Mouse (Mus musculus) erythroblast, embryonic 14.5 days (primary cell): ENCODE data around the gene Wdr83os. TPM values are rescaled to one million over a fixed set of nuclear protein-coding genes. Genes with fewer than 3 reads are reported as not detected.

ENCODE experiments used
- H3K27me3 ChIP-seq: 2 replicates; pipeline ENCODE4 v1.6.1; 2012; ENCODE audit warnings: inconsistent platforms; ENCODE audit not compliant: control insufficient read depth
- H3K36me3 ChIP-seq: 2 replicates; pipeline ENCODE4 v1.6.1; 2012; ENCODE audit warnings: mild to moderate bottlenecking, inconsistent platforms; ENCODE audit not compliant: control insufficient read depth
- H3K4me1 ChIP-seq: 2 replicates; pipeline ENCODE4 v1.6.1; 2012; ENCODE audit warnings: inconsistent platforms; ENCODE audit not compliant: control insufficient read depth
- H3K4me3 ChIP-seq: replicated peaks from 2 replicates; pipeline ENCODE3; 2012; ENCODE audit warnings: moderate library complexity, mild to moderate bottlenecking, inconsistent platforms
- H3K9me3 ChIP-seq: 2 replicates; pipeline ENCODE4 v1.6.1; 2012; ENCODE audit warnings: low read length, inconsistent platforms, mixed read lengths; ENCODE audit not compliant: control insufficient read depth
- GATA1 ChIP-seq: IDR thresholded peaks from 2 replicates; pipeline ENCODE4 v1.6.1; 2012; ENCODE audit warnings: low read length, inconsistent platforms, mixed read lengths
- TAL1 ChIP-seq: IDR thresholded peaks from 3 replicates; pipeline ENCODE4 v1.6.1; 2012; ENCODE audit warnings: low read length, inconsistent platforms, mixed read lengths
- polyA plus RNA-seq: library from polyadenylated mRNA; stranded (reverse); fragments of >175 nt; gene quantifications from 2 replicates; pipeline ENCODE4 v1.2.3, GENCODE M21; 2012

Wdr83os gene
- polyA plus RNA-seq, 1 experiment, result 0.28 TPM

DNA sequence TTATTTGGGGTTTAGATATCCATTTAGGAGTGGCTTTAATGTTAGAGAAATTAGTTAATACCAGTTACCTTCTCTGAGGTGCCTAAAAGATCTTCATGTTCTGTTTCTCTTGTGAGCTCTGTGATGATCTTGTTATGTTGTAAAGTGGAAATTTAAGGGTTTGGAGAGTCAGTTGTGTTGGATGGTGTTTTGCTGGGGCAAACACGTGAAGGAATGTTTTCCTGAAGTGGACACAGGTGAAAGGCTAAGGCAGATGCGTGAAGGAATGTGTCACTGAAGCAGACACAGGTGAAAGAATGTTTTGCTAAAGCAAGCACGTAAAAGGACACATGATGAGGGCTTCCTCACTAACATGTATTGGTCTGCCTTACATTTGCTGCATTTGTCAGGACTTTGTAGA lies 42.5 kb downstream of the Wdr83os start, which contains the start of gene Zfp791:
TSS of gene Zfp791 (minus strand) at position 101 of the 400 bp plus-strand sequence.
- Histone ChIP-seq H3K4me3 (no peak within 1 kb of the TSS), H3K4me1 (peaks cover 3% of the 10 kb centered on the region; the same call in 1 of the 2 replicates), H3K36me3 (no peaks in the 10 kb centered on the region), H3K9me3 (no peaks in the 10 kb centered on the region), H3K27me3 (peaks cover 14% of the 10 kb centered on the region)
- TF ChIP-seq GATA1, result no peak
- TF ChIP-seq TAL1, result no peak

DNA sequence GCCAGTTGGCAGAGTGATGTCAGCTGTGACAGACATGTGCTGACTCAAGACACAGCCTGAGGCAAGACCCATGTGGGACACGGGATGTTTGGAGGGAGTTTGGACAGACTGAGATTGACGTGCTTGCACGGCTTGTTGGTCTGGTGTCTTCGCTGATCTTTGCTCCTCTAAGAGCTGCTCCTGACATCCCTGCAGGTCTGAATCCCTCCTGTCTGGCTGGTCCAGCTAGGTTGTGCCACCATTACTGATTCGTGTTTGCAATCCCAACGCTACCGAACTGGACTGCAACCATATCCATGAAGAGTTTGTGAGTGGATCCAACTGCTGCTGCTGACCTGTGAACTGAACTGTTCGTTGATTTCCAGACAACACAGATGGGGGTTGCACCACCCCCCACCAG lies 43.2 kb downstream of the Wdr83os start:
- Histone ChIP-seq H3K4me3 (no peak overlapping the region), H3K4me1 (peaks cover 3% of the 10 kb centered on the region; the same call in 1 of the 2 replicates), H3K27me3 (peaks cover 14% of the 10 kb centered on the region), H3K36me3 (no peaks in the 10 kb centered on the region), H3K9me3 (no peaks in the 10 kb centered on the region)
- TF ChIP-seq TAL1 (no peak), GATA1 (no peak)

Other genes starting within 250 kb of the Wdr83os start
- gene Gadd45gip1, start 249.2 kb upstream of the Wdr83os start, polyA plus RNA-seq, result 10.3 and 11.6 TPM in 2 replicates
- gene Rad23a, start 240.1 kb upstream of the Wdr83os start, polyA plus RNA-seq, result 740 and 808 TPM in 2 replicates
- 29.4 and 30.9 TPM in 2 replicates for gene Calr, start 233.8 kb upstream of the Wdr83os start, polyA plus RNA-seq
- gene Farsa, start 223.8 kb upstream of the Wdr83os start, polyA plus RNA-seq, result 9.0 and 9.3 TPM in 2 replicates
- 15.0 TPM in 2 replicates for gene Syce2, start 208.6 kb upstream of the Wdr83os start, polyA plus RNA-seq
- 15.0 and 18.3 TPM in 2 replicates for gene Gcdh, start 186.8 kb upstream of the Wdr83os start, polyA plus RNA-seq
- gene Klf1, start 178.8 kb upstream of the Wdr83os start, polyA plus RNA-seq, result 358 and 362 TPM in 2 replicates
- 4.8 and 7.7 TPM in 2 replicates for gene Dnase2a, start 172.2 kb upstream of the Wdr83os start, polyA plus RNA-seq
- gene Mast1, start 143.4 kb upstream of the Wdr83os start, polyA plus RNA-seq, result 0.01 and 0.08 TPM in 2 replicates
- not detected in 2 replicates for gene Rtbdn, start 133.7 kb upstream of the Wdr83os start, polyA plus RNA-seq
- not detected in 2 replicates for gene Gm49661, start 111.3 kb upstream of the Wdr83os start, polyA plus RNA-seq
- gene Prdx2, start 111.2 kb upstream of the Wdr83os start, polyA plus RNA-seq, result 111 and 222 TPM in 2 replicates
- gene Rnaseh2a, start 111.0 kb upstream of the Wdr83os start, polyA plus RNA-seq, result 162 and 179 TPM in 2 replicates
- gene Junb, start 102.0 kb upstream of the Wdr83os start, polyA plus RNA-seq, result 9.6 and 10.3 TPM in 2 replicates
- 0.46 and 0.58 TPM in 2 replicates for gene Hook2, start 90.1 kb upstream of the Wdr83os start, polyA plus RNA-seq
- not detected in 2 replicates for gene Best2, start 66.2 kb upstream of the Wdr83os start, polyA plus RNA-seq
- 18.6 and 31.0 TPM in 2 replicates for gene Asna1, start 55.5 kb upstream of the Wdr83os start, polyA plus RNA-seq
- gene Trir, start 53.9 kb upstream of the Wdr83os start, polyA plus RNA-seq, result 77.0 and 92.3 TPM in 2 replicates
- gene Tnpo2, start 43.8 kb upstream of the Wdr83os start, polyA plus RNA-seq, result 1.7 and 1.8 TPM in 2 replicates
- gene Fbxw9, start 20.7 kb upstream of the Wdr83os start, polyA plus RNA-seq, result 0.54 and 0.63 TPM in 2 replicates
- gene Gm5741, start 12.8 kb upstream of the Wdr83os start, polyA plus RNA-seq, result 0.37 TPM in 1 of 2 replicates, not detected in the other
- 2.0 and 2.1 TPM in 2 replicates for gene Dhps, start 9.0 kb upstream of the Wdr83os start, polyA plus RNA-seq
- gene Wdr83, start 566 bp downstream of the Wdr83os start, polyA plus RNA-seq, result 2.7 and 4.7 TPM in 2 replicates
- 0.13 and 0.27 TPM in 2 replicates for gene Man2b1, start 2.5 kb downstream of the Wdr83os start, polyA plus RNA-seq
- 0.01 TPM in 1 of 2 replicates, not detected in the other for gene Zfp791, start 42.4 kb downstream of the Wdr83os start, polyA plus RNA-seq
- not detected in 2 replicates for gene Cks1brt, start 71.2 kb downstream of the Wdr83os start, polyA plus RNA-seq
- gene Olfr371, start 145.2 kb downstream of the Wdr83os start, polyA plus RNA-seq, result not detected in 2 replicates
- 0.90 and 2.3 TPM in 2 replicates for gene Orc6, start 218.9 kb downstream of the Wdr83os start, polyA plus RNA-seq
- 0.55 and 0.61 TPM in 2 replicates for gene Vps35, start 219.1 kb downstream of the Wdr83os start, polyA plus RNA-seq